Mouse (Mus musculus) ES-Bruce4 (cell line): Measurements from ENCODE around the gene Car6. TPM values are rescaled to one million over a fixed set of nuclear protein-coding genes. Genes with fewer than 3 reads are reported as not detected.

Experiments used
- H3K27ac ChIP-seq: 2 replicates; pipeline ENCODE4 v1.5.1; 2012; ENCODE audit warnings: low read length, inconsistent platforms; ENCODE audit not compliant: insufficient read depth
- H3K27me3 ChIP-seq: 2 replicates; pipeline ENCODE4 v1.6.1; 2012; ENCODE audit warnings: mild to moderate bottlenecking, low read length, inconsistent platforms; ENCODE audit not compliant: control insufficient read depth, poor library complexity, insufficient read depth, severe bottlenecking
- H3K36me3 ChIP-seq: 2 replicates; pipeline ENCODE4 v1.6.1; 2012; ENCODE audit warnings: inconsistent platforms, mild to moderate bottlenecking, low read length, moderate library complexity; ENCODE audit not compliant: control insufficient read depth, poor library complexity, insufficient read depth, severe bottlenecking
- H3K4me1 ChIP-seq: one replicate; pipeline ENCODE4 v1.8.1; 2011; ENCODE audit warnings: low read length; ENCODE audit not compliant: control insufficient read depth, insufficient read depth
- H3K4me3 ChIP-seq: 2 replicates; pipeline ENCODE4 v1.5.1; 2011; ENCODE audit warnings: low read depth, mild to moderate bottlenecking, low read length
- H3K9ac ChIP-seq: 2 replicates; pipeline ENCODE4 v1.6.1; 2012; ENCODE audit warnings: low read depth, mild to moderate bottlenecking, inconsistent platforms; ENCODE audit not compliant: poor library complexity, severe bottlenecking
- H3K9me3 ChIP-seq: replicated peaks from 2 replicates; pipeline ENCODE4 v1.6.1; 2012; ENCODE audit warnings: mild to moderate bottlenecking, low read length, inconsistent platforms; ENCODE audit not compliant: control insufficient read depth, poor library complexity, insufficient read depth, severe bottlenecking
- CTCF ChIP-seq: IDR thresholded peaks from one replicate; pipeline ENCODE4 v1.8.1; 2011; ENCODE audit warnings: low read depth, low read length
- EP300 ChIP-seq: IDR thresholded peaks from 2 replicates; pipeline ENCODE4 v1.6.1; 2011; ENCODE audit warnings: low read depth, low read length; ENCODE audit not compliant: insufficient read depth
- POLR2A ChIP-seq: IDR thresholded peaks from one replicate; pipeline ENCODE4 v1.8.1; 2011; ENCODE audit warnings: low read length; ENCODE audit not compliant: insufficient read depth
- polyA plus RNA-seq: library from polyadenylated mRNA; stranded (reverse); fragments of >200 nt; gene quantifications from 2 replicates; pipeline ENCODE4 v1.2.4, GENCODE M21; 2011; ENCODE audit warnings: low read depth; ENCODE audit not compliant: missing spikeins, insufficient read depth, insufficient read length

The Car6 gene
- polyA plus RNA-seq, 1 experiment = not detected

GRCm38 (mm10) chr4:150157348-150157882 lies 43.7 kb downstream of the Car6 start:
- Histone ChIP-seq H3K36me3 (no peaks in the 10 kb centered on the region), H3K27ac (no peak overlapping the region), H3K9ac (peak overlapping the region; percentile 23; the same call in 1 of the 2 replicates), H3K4me1 (peaks cover 2% of the 10 kb centered on the region), H3K27me3 (no peaks in the 10 kb centered on the region), H3K4me3 (peak overlapping the region; percentile 47), H3K9me3 (no peaks in the 10 kb centered on the region)
- TF ChIP-seq CTCF = no peak
- TF ChIP-seq EP300 = no peak
- TF ChIP-seq POLR2A = no peak

GRCm38 (mm10) chr4:150155731-150156130 lies 45.4 kb downstream of the Car6 start:
- H3K27ac ChIP-seq = no peak overlapping the region
- H3K36me3 ChIP-seq = no peaks in the 10 kb centered on the region
- no peak for TF ChIP-seq EP300
- no peak for TF ChIP-seq CTCF
- TF ChIP-seq POLR2A = no peak
- peaks cover 2% of the 10 kb centered on the region for H3K4me1 ChIP-seq
- no peak overlapping the region for H3K4me3 ChIP-seq
- H3K9me3 ChIP-seq = no peaks in the 10 kb centered on the region
- no peaks in the 10 kb centered on the region for H3K27me3 ChIP-seq
- H3K9ac ChIP-seq = no peak overlapping the region

- no peaks in the 10 kb centered on the region for H3K9me3 ChIP-seq
- no peak for TF ChIP-seq EP300
- no peak for TF ChIP-seq CTCF
- no peak for TF ChIP-seq POLR2A
- no peak overlapping the region for H3K27ac ChIP-seq
- no peak overlapping the region for H3K4me3 ChIP-seq
- no peak overlapping the region for H3K9ac ChIP-seq
- H3K36me3 ChIP-seq = no peaks in the 10 kb centered on the region
- H3K4me1 ChIP-seq = peaks cover 2% of the 10 kb centered on the region
- no peaks in the 10 kb centered on the region for H3K27me3 ChIP-seq
These were observed 45.8 kb downstream of the Car6 start for GRCm38 (mm10) chr4:150155301-150155700.

- H3K27me3 ChIP-seq = no peaks in the 10 kb centered on the region
- TF ChIP-seq EP300 (no peak), CTCF (no peak), POLR2A (no peak)
- peaks cover 2% of the 10 kb centered on the region for H3K4me1 ChIP-seq
- H3K9ac ChIP-seq = no peak overlapping the region
- H3K4me3 ChIP-seq = no peak overlapping the region
- H3K36me3 ChIP-seq = no peaks in the 10 kb centered on the region
- H3K9me3 ChIP-seq = no peaks in the 10 kb centered on the region
- H3K27ac ChIP-seq = no peak overlapping the region
These were observed 48.6 kb downstream of the Car6 start for GRCm38 (mm10) chr4:150152483-150152882.

GRCm38 (mm10) chr4:150151045-150151444 lies 50.1 kb downstream of the Car6 start:
- Histone ChIP-seq H3K9me3 (no peaks in the 10 kb centered on the region), H3K4me1 (peaks cover 2% of the 10 kb centered on the region), H3K4me3 (no peak overlapping the region), H3K36me3 (no peaks in the 10 kb centered on the region), H3K27ac (no peak overlapping the region), H3K27me3 (no peaks in the 10 kb centered on the region), H3K9ac (no peak overlapping the region)
- TF ChIP-seq POLR2A (no peak), CTCF (peak; percentile 33)

- peak overlapping the region; percentile 28; the same call in 1 of the 2 replicates for H3K27ac ChIP-seq
- no peak overlapping the region; the same call in 1 of the 2 replicates for H3K9ac ChIP-seq
- no peaks in the 10 kb centered on the region for H3K9me3 ChIP-seq
- TF ChIP-seq CTCF (no peak), EP300 (no peak), POLR2A (no peak)
- H3K36me3 ChIP-seq = no peaks in the 10 kb centered on the region
- no peaks in the 10 kb centered on the region for H3K4me1 ChIP-seq
- no peak overlapping the region for H3K4me3 ChIP-seq
- H3K27me3 ChIP-seq = no peaks in the 10 kb centered on the region
These were observed 54.8 kb downstream of the Car6 start for GRCm38 (mm10) chr4:150146286-150146685.
